Mouse (Mus musculus): ENCODE measurements around the gene Vars2. TPM values are rescaled to one million over a fixed set of nuclear protein-coding genes. Genes with fewer than 3 reads are reported as not detected.

The Vars2 gene
- total and polyA plus RNA-seq, 3 experiments: 24.0 to 34.0 TPM; not detected in 1

- peaks cover 0 to 9% of the 10 kb centered on the region in 2 experiments; a peak in 2 of 4 replicates for H3K4me1 ChIP-seq (ENCODE audit: control insufficient read depth in 1 of 2, insufficient read depth in 2 of 2, low read length in 2 of 2)
- no peaks in the 10 kb centered on the region for H3K79me2 ChIP-seq (ENCODE audit: control insufficient read depth, insufficient read depth, low read length, poor library complexity)
- H3K9me3 ChIP-seq (replicated peaks; ENCODE audit: insufficient read depth, low read length): no peaks in the 10 kb centered on the region
- TF ChIP-seq TAL1 (IDR thresholded peaks at IDR 0.05; ENCODE audit: low read length) (no peak), POLR2AphosphoS5 (IDR thresholded peaks at IDR 0.05; ENCODE audit: borderline replicate concordance, low read depth, low read length) (no peak), MYC (IDR thresholded peaks at IDR 0.05; ENCODE audit: low read depth, low read length) (no peak)
- peaks cover 0 to 5% of the 10 kb centered on the region in 2 experiments; a peak in 2 of 4 replicates for H3K36me3 ChIP-seq (ENCODE audit: control insufficient read depth in 1 of 2, insufficient read depth in 2 of 2, low read length in 2 of 2)
- no peak overlapping the region for H3K4me3 ChIP-seq (ENCODE audit: control insufficient read depth in 1 of 2, insufficient read depth in 1 of 2, low read depth in 2 of 2, low read length in 2 of 2)
- H3K27ac ChIP-seq (ENCODE audit: control insufficient read depth, low read depth, low read length): no peak overlapping the region
- DNase-seq (ENCODE audit: low read depth, low spot score): no peak
- H3K9ac ChIP-seq (ENCODE audit: control insufficient read depth, low read depth, low read length, poor library complexity, severe bottlenecking): no peak overlapping the region
- H3K27me3 ChIP-seq (ENCODE audit: control insufficient read depth in 1 of 2, insufficient read depth in 2 of 2, low read length in 2 of 2): no peaks in the 10 kb centered on the region; a peak in 1 of 4 replicates
Measured at GRCm38 (mm10) chr17:35701978-35702461, 34.6 kb upstream of the Vars2 start.

- no peak overlapping the region for H3K27ac ChIP-seq (ENCODE audit: control insufficient read depth, low read depth, low read length)
- TF ChIP-seq MXI1 (IDR thresholded peaks at IDR 0.05; ENCODE audit: low read depth, low read length) (no peak), JUND (IDR thresholded peaks at IDR 0.05; ENCODE audit: low read depth, low read length) (no peak), MAZ (IDR thresholded peaks at IDR 0.05; ENCODE audit: low read depth, low read length) (no peak), ZC3H11A (IDR thresholded peaks at IDR 0.05; ENCODE audit: low read depth, low read length) (no peak)
- no peaks in the 10 kb centered on the region; a peak in 1 of 4 replicates for H3K27me3 ChIP-seq (ENCODE audit: control insufficient read depth in 1 of 2, insufficient read depth in 2 of 2, low read length in 2 of 2)
- peaks cover 0 to 5% of the 10 kb centered on the region in 2 experiments; a peak in 2 of 4 replicates for H3K36me3 ChIP-seq (ENCODE audit: control insufficient read depth in 1 of 2, insufficient read depth in 2 of 2, low read length in 2 of 2)
- no peaks in the 10 kb centered on the region for H3K9me3 ChIP-seq (replicated peaks; ENCODE audit: insufficient read depth, low read length)
- peak overlapping the region; percentile 67; the same call in 1 of the 2 replicates for H3K9ac ChIP-seq (ENCODE audit: control insufficient read depth, low read depth, low read length, poor library complexity, severe bottlenecking)
- peaks cover 0 to 9% of the 10 kb centered on the region in 2 experiments; a peak in 2 of 4 replicates for H3K4me1 ChIP-seq (ENCODE audit: control insufficient read depth in 1 of 2, insufficient read depth in 2 of 2, low read length in 2 of 2)
- H3K79me2 ChIP-seq (ENCODE audit: control insufficient read depth, insufficient read depth, low read length, poor library complexity): no peaks in the 10 kb centered on the region
- DNase-seq (ENCODE audit: low read depth, low spot score): no peak
- no peak overlapping the region for H3K4me3 ChIP-seq (ENCODE audit: control insufficient read depth in 1 of 2, insufficient read depth in 1 of 2, low read depth in 2 of 2, low read length in 2 of 2)
Measured at GRCm38 (mm10) chr17:35701203-35701977, 34.0 kb upstream of the Vars2 start.

GRCm38 (mm10) chr17:35700371-35700961 lies 33.1 kb upstream of the Vars2 start:
- H3K4me1 ChIP-seq (ENCODE audit: control insufficient read depth in 1 of 2, insufficient read depth in 2 of 2, low read length in 2 of 2): peaks cover 0 to 9% of the 10 kb centered on the region in 2 experiments; a peak in 2 of 4 replicates
- H3K27ac ChIP-seq (ENCODE audit: control insufficient read depth, low read depth, low read length): no peak overlapping the region
- H3K27me3 ChIP-seq (ENCODE audit: control insufficient read depth in 1 of 2, insufficient read depth in 2 of 2, low read length in 2 of 2): no peaks in the 10 kb centered on the region; a peak in 1 of 4 replicates
- H3K79me2 ChIP-seq (ENCODE audit: control insufficient read depth, insufficient read depth, low read length, poor library complexity): no peaks in the 10 kb centered on the region
- H3K9ac ChIP-seq (ENCODE audit: control insufficient read depth, low read depth, low read length, poor library complexity, severe bottlenecking): peak overlapping the region; percentile 73
- peaks cover 0 to 5% of the 10 kb centered on the region in 2 experiments; a peak in 2 of 4 replicates for H3K36me3 ChIP-seq (ENCODE audit: control insufficient read depth in 1 of 2, insufficient read depth in 2 of 2, low read length in 2 of 2)
- TF ChIP-seq NRF1 (IDR thresholded peaks at IDR 0.05; ENCODE audit: insufficient read depth, low read depth, low read length, poor library complexity, severe bottlenecking) (peak; percentile 59; the same call in 1 of the 2 replicates), NELFE (IDR thresholded peaks at IDR 0.05; ENCODE audit: low read depth, low read length) (peak; percentile 30; the same call in 1 of the 2 replicates), HCFC1 (IDR thresholded peaks at IDR 0.05; ENCODE audit: low read depth, low read length) (0 out of 2 replicates have a peak, but pooled peaks have one; percentile 28), POLR2A (IDR thresholded peaks at IDR 0.05; ENCODE audit: control insufficient read depth in 1 of 2, insufficient read depth in 1 of 2, low read depth in 1 of 2, low read length in 2 of 2, poor library complexity in 1 of 2) (0 out of 4 replicates have a peak, but pooled peaks of 1 of the 2 experiments have one; percentile 24), MAX (IDR thresholded peaks at IDR 0.05; ENCODE audit: low read length) (no peak), JUND (IDR thresholded peaks at IDR 0.05; ENCODE audit: low read depth, low read length) (no peak), UBTF (IDR thresholded peaks at IDR 0.05; ENCODE audit: borderline replicate concordance, insufficient read depth, low read depth, low read length) (0 out of 2 replicates have a peak, but pooled peaks have one; percentile 44)
- peak overlapping the region; percentile 61 to 73 for H3K4me3 ChIP-seq (ENCODE audit: control insufficient read depth in 1 of 2, insufficient read depth in 1 of 2, low read depth in 2 of 2, low read length in 2 of 2)
- peak; percentile 52 for DNase-seq (ENCODE audit: low read depth, low spot score)
- no peaks in the 10 kb centered on the region for H3K9me3 ChIP-seq (replicated peaks; ENCODE audit: insufficient read depth, low read length)

Data from MEL (cell line).